Mouse (Mus musculus) heart, postnatal 4 days (tissue): Measurements from ENCODE around the gene Dennd2a. TPM values are rescaled to one million over a fixed set of nuclear protein-coding genes. Genes with fewer than 3 reads are reported as not detected.
"Not testable (repeated sequence)": the region's sequence is repeated elsewhere in the genome, so short reads cannot be mapped to it uniquely, and the experiment has no call there.

ENCODE experiments used
- DNase-seq: peaks from one replicate; pipeline ENCODE4 v3.0.0; 2021
- total RNA-seq, 2 experiments: library from RNA; stranded (reverse); gene quantifications; 2 replicates each; pipeline ENCODE4 v1.2.3; 2021

The Dennd2a gene
- total RNA-seq, 2 experiments from 2014 or later: 26.1 to 27.5 TPM

DNA sequence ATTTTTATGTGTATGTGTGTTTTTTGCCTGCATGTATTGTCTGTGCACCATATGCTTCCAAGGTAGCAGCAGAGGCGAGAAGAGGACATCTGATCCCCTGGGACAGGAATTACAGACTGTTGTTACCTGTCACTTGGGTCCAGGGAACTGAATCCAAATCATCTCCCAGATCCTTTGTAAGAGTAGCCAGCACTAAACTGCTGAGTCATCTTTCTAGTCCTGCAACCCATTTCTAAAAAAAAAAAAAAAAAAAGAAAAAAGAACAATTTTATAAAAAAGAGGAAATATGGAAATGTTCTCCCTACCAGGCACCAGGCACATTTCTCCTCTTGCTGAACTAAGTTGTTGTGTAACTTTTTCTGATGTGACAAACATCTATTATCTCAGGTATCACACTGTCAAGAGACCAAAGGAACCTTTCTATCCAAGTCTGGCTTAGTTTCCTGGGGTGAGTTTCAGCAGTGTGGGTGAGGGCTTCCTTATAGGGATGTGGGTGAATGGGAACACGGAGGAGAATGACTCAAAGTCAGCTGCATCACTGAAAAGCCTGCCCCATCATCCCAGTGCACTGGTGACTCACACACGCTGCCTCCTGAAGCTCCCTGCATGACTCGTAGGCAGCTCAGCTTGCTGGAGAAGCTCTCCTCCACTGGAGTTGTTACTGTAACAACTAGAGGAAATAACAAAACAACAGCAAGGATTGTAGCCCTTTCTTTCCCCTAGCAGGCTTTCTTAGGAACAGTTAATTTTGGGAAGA, 110.1 kb downstream of the Dennd2a start:
- DNase-seq: no peak

DNA sequence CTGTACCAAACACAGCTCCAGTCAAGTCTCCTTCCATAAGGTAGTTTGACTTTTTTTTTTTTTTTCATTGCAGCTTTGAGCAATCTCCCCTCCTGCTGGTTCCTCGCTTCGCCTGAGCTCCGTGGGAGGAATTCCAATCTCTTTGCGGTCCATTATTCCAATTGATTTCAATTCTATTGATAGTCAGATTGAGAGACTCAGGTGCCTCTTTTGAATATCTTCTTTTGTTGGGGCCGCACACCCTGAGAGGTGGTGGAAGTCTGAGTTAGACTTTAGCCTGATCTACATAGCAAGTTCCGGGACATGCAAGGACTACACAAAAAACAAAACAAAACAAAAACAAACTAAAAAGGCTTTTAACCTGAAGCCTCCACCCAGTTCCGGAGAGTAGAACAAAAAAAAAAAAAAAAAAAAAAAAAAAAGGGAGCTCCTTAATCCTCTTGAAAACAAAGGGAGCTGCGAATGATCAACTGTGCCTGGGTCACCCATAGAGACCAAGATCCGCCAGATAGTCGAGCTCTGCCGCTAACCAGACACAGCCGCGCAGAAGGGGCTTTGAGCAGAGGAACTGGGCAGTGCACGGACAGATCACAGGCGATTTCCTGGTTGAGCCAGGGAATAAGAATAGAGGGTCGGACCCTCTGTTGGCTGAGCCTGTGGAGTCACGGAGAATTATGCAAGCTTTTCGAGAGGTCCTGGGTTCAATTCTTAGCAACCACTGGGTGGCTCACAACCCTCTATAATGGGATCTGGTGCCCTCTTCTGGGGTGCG, 111.7 kb downstream of the Dennd2a start:
- DNase-seq: no peak

DNA sequence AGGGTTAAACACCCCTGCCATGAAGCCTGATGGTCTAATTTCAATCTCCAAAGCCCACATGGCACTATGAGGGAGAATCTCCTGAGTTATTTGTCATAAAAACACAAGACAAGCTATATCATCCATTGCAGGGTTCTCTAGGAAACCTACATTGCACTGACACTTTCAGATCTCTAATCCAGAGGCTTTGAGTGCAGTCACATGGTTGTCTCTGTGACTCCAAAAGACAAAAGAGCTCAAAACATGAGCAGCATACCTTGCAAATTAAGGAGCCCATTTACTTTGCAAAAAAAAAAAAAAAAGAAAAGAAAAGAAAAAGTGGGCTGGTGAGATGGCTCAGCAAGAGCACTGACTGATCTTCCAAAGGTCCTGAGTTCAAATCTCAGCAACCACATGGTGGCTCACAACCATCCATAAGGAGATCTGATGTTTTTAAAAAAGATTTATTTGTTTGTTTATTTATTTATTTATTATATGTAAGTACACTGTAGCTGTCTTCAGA, 114.8 kb downstream of the Dennd2a start:
- DNase-seq: no peak

DNA sequence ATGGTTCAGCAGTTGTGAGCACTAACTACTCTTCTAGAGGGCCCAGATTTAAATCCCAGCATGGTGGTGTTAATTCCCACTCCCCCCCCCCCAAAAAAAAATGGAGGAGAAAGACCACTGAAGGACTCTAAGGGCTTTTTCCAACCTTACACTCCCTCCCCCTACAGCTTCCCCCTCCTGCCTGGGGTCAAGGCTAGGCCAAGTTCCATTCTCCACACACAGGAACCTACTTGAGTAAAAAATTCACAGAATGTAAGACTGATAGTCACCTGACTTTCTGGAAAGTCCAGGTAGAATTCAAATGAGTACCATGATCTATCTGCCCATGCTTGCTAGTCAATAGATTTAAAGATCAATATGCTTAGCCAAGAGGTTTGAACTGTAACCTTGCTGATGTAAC, 117.5 kb downstream of the Dennd2a start:
- DNase-seq: no peak

DNA sequence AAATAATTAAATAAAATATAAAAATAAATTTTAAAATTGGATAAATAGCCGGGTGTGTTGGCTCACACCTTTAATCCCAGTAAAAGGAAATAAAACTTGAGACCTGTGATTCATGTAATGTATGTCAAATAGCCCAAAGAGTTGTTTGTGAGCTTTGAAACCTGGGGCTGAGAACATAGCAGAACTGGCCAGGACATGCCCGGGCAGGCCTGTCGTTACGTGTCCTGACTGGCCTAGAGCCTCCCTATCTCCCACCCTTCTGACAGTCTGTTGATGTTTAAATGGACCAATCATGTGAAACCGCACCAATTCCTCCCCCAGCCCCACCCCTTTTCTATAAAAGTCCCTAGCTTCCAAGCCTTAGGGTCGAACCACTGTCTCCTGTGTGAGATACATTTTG, 120.1 kb downstream of the Dennd2a start:
- DNase-seq: not testable (repeated sequence)

DNA sequence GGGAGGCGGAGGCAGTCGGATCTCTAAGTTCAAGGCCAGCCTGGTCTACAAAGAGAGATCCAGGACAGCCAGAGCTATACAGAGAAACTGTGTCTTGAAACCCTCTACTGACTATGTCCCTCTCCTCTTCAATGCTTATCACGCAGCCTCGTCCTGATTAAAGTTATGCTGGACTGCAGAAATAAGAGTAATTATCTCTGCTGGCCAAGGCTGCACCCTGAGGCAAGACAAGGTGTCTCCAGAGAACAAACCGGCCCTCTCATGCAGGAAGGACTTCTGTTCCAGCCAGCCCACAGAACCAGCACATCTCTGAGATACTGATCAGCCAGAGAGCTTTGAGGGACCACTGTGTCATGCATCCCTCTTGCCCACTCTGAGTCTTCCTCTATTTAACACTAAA, 121.8 kb downstream of the Dennd2a start:
- no peak for DNase-seq

DNA sequence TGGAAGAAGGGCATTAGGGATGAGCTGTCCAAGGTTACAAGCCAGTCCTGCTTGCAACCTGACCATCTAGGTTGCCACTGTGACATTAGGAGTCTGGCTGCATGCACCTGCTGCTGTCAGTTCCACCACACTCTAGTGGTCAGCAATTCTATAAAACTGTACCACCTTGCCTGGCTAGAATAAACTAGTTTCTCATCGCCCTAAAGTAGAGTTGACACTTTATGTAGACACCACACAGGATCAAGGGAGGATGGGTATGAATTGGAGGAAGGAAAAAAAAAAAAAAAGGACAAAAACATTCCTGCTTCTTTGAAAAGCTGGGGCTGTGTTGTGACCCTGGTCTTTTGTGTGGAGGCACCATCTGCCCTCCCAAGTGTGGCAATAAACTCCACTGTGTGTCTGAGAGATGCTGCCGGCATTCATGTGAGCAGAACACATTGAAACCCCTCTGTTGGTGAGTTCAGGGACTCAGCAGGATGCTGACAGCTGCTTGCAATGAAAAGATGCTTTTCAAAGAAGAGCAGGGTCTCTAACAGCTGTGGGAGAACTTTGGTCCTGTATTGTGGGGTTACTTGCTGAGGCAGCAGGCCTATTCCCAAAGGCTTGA, 122.7 kb downstream of the Dennd2a start:
- DNase-seq: no peak

DNA sequence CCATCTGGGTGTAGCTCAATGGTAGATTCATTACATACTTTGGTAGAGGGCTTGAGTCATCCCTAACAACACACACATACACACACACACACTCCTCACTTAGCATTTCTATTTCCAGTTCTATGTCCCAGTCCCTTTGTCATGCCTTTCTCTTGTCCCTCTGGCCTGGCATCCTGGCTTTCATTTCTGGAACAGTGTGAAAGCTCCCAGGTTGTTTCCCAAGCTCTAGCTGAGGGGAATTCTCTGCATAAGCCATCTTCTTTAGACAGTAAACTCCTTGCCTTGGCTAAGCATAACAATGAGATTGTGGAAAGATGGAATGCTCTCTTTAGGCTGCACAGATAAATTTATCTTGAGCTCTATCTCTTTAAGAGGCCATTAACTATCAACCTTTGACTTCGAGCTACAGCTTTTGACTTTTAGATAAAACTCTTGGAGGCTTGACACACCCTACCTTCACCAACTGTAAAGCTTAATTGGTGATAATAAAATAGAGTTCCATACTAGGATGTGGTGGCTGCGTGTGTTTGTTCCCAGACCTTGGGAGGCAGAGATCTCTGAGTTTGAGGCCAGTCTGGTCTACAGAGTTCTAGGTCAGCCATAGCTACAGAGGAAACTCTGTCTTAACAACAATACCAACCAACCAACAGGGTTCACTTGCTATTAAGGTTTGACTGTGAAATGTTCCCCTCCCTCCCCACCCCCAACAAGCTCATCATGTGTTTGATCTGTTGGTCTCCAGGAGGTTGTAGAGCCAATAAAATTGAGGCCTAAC, 123.4 kb downstream of the Dennd2a start:
- no peak for DNase-seq

DNA sequence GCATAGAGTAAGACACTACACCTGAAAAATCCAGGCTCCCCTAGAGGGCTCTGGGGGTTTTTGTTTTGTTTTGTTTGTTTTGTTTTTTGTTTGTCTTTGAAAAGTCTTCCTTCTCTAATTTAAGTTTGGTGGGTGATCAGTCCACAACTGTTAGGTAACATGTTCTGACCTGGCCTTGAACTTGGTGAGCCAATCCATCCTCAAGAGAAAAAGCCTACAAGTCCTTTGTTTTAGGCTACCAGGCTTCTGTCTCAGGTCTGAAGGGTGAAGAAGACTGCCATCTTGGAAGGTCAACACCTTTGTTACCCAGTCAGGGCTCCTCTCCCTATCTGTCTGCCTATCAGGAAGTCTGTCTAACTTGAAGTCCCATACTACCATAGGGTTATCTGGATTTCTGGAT, 124.0 kb downstream of the Dennd2a start:
- DNase-seq: no peak

DNA sequence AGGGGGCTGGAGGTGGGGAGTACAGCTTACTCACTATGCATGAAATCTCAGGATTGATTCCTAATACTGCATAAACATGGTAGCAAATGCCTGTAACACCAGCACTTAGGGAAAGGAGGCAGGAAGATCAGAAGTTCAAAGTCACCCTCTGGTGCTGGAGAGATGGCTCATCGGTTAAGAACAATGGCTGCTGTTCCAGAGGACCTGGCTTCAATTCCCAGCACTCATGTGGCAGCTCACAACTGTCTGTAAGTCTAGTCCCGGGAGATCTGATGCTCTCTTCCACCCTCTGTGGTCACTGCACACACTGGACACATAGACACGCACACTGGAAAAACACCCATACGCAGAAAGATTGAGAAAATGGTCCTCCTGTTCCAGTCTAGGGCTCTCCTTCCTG, 124.5 kb downstream of the Dennd2a start:
- DNase-seq: no peak

DNA sequence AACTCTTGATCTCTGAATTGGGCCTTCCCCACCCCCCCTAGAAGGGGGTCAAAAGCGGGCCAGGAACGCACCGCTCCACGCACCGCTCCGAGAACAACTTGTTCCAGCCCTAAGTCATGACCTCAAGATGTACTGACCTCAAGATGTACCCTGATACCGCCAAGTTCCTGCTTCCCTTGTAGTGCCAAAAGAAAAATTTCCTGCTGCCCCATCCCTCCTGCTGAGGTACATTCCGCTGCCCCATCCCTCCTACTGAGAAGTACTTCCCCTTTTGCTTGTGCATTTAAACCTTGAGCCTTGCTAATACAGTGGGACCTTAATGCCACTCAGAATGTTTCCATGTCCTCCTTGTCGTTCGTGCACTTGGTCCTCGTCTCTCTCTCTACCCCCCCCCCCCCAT, 126.9 kb downstream of the Dennd2a start:
- DNase-seq: no peak

DNA sequence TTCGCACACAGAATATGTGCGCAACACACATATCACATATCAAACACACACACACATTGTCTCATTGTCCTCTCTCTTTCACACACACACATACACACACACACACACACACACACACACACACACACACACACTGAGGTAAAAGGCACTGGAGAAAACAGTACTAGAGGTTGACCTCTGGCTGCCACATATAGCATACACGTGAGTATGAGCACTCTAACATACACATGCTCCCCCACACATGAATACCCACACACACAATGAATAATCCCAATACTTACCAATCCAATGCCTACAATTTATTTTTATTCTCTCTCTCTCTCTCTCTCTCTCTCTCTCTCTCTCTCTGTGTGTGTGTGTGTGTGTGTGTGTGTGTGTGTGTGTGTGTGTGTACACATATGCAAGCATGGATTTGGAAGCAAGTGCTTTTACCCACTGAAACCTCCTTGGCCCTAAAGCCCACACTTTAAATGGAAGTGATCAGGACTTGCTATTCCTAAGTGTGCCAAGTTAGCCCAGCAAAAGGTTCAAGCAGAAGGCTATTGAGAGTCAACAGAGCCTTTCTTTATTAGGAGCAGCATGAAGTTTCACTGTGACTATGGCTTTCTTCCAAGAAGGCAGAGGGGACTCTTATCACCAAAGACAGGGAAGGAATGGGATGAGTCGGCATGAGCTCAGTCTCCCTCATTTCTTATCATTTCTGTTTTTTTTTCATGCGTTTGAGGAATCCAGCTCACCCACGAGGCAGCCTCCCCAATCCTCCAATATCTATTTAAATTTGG, 128.5 kb downstream of the Dennd2a start:
- DNase-seq: no peak

DNA sequence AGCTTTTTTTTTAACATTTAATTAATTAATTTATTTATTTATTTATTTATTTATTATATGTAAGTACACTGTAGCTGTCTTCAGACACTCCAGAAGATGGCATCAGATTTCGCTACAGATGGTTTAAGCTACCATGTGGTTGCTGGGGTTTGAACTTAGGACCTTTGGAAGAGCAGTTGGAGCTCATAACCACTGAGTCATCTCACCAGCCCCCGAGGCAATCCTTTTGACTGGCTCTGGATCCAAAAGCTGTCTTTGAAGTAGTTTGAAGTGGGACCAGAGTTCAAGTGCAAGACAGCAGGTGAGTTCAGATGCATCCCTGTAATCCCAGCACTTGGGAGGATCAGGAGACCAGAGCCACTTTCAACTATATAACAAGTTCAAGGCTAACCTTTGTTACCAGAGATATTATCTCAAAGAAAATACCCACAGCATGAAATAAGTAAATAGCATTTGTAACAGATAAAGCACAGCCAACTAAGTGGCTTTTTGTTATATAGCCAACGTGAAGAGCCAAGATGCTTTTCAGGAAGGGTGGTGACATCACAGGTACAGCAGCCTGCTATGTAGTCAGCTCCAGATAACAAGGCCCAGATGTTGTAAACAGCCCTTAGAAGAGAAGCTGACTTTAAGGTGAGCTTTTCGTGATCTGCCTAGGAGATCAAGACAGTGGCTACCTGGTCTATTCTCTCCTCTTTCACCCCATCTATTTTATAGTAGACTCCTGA, 130.2 kb downstream of the Dennd2a start:
- DNase-seq: no peak

DNA sequence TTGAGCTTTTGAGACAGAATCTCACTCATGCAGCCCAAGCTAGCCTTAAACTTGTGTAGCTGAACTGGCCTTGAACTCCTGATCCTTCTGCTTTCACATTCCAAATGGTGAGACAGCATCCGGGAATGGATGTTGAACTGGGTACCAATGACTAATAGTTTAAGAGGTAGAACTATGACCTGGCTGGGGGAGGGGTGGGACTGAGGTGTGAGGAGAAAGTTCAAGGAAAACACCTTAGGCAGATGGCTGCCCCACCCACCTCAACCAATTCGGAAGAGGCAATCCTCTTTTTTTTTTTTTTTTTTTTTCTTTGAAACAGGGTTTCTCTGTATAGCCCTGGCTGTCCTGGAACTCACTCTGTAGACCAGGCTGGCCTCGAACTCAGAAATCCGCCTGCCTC, 130.9 kb downstream of the Dennd2a start:
- no peak for DNase-seq

DNA sequence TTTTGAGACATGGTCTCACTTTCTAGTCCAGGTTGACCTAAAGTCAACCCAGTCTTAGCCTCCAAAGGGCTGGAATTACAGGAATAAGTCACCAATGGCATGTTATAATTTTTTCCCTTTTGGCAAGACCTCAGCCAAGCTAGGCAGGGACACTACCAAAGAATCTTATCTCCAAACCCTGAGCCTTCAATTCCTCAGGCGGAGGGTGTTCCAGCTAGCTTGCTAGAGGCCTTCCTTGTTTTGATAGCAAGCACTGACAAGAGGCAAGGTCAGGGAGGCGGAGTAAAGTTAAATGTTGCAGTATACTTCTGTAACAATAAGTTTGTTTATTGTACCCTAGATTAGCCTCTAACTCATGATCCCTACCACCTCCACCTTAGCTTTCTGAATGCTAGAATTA, 132.5 kb downstream of the Dennd2a start:
- no peak for DNase-seq

DNA sequence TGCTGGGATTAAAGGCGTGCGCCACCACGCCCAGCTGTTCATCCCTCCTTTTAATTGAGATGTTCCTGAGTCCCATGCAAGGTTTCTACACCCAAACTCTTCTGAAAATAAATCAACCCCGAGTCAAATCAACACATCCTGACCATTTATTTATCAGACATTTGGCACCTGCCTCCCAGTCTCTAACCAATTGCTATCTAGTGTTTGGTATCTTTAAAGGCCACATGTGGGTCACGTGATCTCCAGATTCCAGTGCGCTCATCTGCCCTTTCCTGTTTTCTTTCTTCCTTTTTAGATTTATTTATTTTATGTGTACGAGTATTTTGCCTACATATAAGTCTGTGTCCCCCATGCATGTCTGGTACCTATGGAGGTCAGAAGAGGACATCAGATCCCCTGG, 134.0 kb downstream of the Dennd2a start:
- DNase-seq: no peak

DNA sequence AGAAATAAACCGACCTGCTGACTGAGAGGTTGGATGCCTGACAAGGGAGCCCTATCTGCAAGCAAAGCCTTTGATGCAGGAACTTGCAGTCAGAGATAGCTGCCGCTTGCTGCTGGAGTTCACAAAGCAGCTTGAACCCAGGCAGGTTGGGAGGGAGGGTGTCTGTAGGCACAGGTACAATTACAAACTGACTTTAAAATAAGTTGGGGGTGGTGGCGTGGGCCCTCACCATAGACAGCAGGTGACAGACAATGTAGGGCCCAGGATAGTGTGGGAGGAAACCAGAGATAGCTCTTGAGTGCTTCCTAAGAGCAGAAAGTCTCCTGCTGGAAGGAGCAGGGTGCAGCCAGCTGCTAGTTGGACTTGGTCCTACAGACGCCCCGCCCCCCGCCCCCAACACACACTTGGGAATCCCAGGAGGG, 134.5 kb downstream of the Dennd2a start:
- DNase-seq: no peak

DNA sequence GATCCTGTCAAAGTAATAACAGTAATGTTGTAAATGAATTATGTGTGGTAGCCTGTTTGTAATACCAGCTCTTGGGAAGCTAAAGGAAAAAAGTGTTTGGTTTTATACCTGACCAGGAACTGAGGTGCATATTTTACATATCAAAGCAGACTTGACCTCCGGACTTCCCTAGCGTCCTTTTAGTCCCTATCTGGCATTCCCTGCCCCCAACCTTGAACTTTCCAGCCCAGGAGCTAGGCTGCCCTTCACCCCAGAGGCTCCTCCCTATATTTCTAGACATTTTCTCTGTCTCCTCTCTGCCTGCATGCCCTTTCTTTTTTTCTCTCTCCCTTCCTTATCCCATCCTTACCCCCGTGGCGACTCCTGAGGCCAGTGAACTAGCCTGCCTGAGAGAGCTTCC, 136.8 kb downstream of the Dennd2a start:
- DNase-seq: no peak

DNA sequence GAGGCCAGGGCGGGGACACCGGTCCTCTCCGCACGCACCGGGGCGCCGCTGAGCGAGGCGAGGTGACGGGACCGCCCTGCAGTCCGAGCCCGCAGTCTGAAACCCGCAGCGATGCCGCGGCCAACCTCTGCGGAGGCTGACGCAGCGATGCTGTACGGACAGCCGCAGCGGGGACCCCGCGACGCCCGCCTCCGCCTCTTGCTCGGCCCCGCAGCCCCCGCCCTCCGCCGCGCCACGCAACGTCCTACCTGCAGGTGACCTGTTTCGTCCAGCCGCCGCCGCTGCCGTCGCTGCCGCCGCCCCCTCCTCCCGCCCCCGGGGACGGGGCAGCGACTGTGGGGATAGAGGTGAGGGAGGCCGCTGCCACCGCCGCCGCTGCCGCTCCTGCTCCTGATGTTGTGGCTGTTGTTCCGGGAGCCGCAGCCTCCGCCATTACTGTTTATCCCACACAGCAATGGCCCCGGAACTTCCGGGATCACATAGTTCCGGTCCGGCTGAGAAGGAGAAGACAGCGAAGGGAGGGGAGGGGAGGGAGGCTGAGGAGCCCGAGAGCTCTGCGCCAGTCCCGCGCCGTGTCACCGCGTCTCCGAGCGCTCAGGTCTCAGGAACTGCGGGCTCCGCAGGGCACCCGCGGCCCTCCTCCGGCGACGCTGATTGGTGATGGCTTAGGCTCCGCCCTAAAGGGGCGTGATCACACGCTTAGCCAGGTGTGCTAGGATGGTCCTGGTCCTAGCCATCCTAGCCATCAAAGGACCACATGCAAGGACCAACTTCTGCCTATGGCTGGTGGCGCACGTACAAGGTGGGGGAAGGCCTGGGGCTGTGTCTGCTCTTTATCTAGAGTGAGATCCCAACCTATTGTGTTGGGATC, 137.6 kb downstream of the Dennd2a start, which contains the start of gene Mkrn1:
Mkrn1 (minus strand) TSS at position 612 of the 871 bp plus-strand sequence.
- DNase-seq: peak; percentile 69

DNA sequence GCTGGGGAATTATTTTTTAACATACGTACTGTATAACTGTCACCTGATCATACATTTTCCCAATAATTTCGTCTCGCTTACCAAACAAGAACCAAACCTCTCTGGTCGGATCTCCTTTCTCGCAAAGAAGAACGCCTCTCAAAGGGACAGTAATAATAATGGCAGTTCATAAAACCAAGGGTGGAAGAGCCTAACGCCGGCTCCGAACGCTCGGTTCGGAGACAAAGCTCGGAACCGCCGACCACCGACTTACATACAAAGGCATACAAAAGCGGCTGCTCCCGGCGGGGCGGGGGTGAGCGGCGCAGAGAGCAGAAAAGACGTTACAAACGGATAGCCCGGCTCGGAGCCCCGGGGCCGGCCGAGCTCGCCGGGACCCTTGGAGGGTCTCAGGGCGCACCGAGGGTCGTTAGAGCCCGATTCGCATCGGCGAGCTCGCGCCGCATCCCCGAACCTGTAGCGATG, 138.2 kb downstream of the Dennd2a start:
- no peak for DNase-seq
